Mouse (Mus musculus) ES-Bruce4 (cell line): Measurements from ENCODE around the gene Ccdc187. TPM values are rescaled to one million over a fixed set of nuclear protein-coding genes. Genes with fewer than 3 reads are reported as not detected.

Experiments
- H3K27ac ChIP-seq: 2 replicates; pipeline ENCODE4 v1.5.1; 2012; ENCODE audit warnings: low read length, inconsistent platforms; ENCODE audit not compliant: insufficient read depth
- H3K27me3 ChIP-seq: 2 replicates; pipeline ENCODE4 v1.6.1; 2012; ENCODE audit warnings: mild to moderate bottlenecking, low read length, inconsistent platforms; ENCODE audit not compliant: control insufficient read depth, poor library complexity, insufficient read depth, severe bottlenecking
- H3K36me3 ChIP-seq: 2 replicates; pipeline ENCODE4 v1.6.1; 2012; ENCODE audit warnings: inconsistent platforms, mild to moderate bottlenecking, low read length, moderate library complexity; ENCODE audit not compliant: control insufficient read depth, poor library complexity, insufficient read depth, severe bottlenecking
- H3K4me1 ChIP-seq: one replicate; pipeline ENCODE4 v1.8.1; 2011; ENCODE audit warnings: low read length; ENCODE audit not compliant: control insufficient read depth, insufficient read depth
- H3K4me3 ChIP-seq: 2 replicates; pipeline ENCODE4 v1.5.1; 2011; ENCODE audit warnings: low read depth, mild to moderate bottlenecking, low read length
- H3K9ac ChIP-seq: 2 replicates; pipeline ENCODE4 v1.6.1; 2012; ENCODE audit warnings: low read depth, mild to moderate bottlenecking, inconsistent platforms; ENCODE audit not compliant: poor library complexity, severe bottlenecking
- H3K9me3 ChIP-seq: replicated peaks from 2 replicates; pipeline ENCODE4 v1.6.1; 2012; ENCODE audit warnings: mild to moderate bottlenecking, low read length, inconsistent platforms; ENCODE audit not compliant: control insufficient read depth, poor library complexity, insufficient read depth, severe bottlenecking
- CTCF ChIP-seq: IDR thresholded peaks from one replicate; pipeline ENCODE4 v1.8.1; 2011; ENCODE audit warnings: low read depth, low read length
- EP300 ChIP-seq: IDR thresholded peaks from 2 replicates; pipeline ENCODE4 v1.6.1; 2011; ENCODE audit warnings: low read depth, low read length; ENCODE audit not compliant: insufficient read depth
- POLR2A ChIP-seq: IDR thresholded peaks from one replicate; pipeline ENCODE4 v1.8.1; 2011; ENCODE audit warnings: low read length; ENCODE audit not compliant: insufficient read depth
- polyA plus RNA-seq: library from polyadenylated mRNA; stranded (reverse); fragments of >200 nt; gene quantifications from 2 replicates; pipeline ENCODE4 v1.2.4, GENCODE M21; 2011; ENCODE audit warnings: low read depth; ENCODE audit not compliant: missing spikeins, insufficient read depth, insufficient read length

Gene Ccdc187
- polyA plus RNA-seq, 1 experiment, result 0.06 TPM

GRCm38 (mm10) chr2:26240330-26240729 lies 54.0 kb downstream of the Ccdc187 start:
- Histone ChIP-seq H3K9ac (no peak overlapping the region), H3K36me3 (no peaks in the 10 kb centered on the region), H3K4me3 (no peak overlapping the region), H3K4me1 (no peaks in the 10 kb centered on the region), H3K9me3 (no peaks in the 10 kb centered on the region), H3K27ac (no peak overlapping the region), H3K27me3 (no peaks in the 10 kb centered on the region)
- TF ChIP-seq CTCF, result no peak
- TF ChIP-seq POLR2A, result no peak
- no peak for TF ChIP-seq EP300

- H3K4me1 ChIP-seq, result no peaks in the 10 kb centered on the region
- H3K27me3 ChIP-seq, result no peaks in the 10 kb centered on the region
- H3K9me3 ChIP-seq, result no peaks in the 10 kb centered on the region
- TF ChIP-seq POLR2A, result no peak
- no peak for TF ChIP-seq CTCF
- peak; percentile 39; the same call in 1 of the 2 replicates for TF ChIP-seq EP300
- no peak within 1 kb of the TSS for H3K27ac ChIP-seq
- H3K4me3 ChIP-seq, result peak within 1 kb of the TSS; percentile 91
- no peaks in the 10 kb centered on the region for H3K36me3 ChIP-seq
- peak within 1 kb of the TSS; percentile 58 for H3K9ac ChIP-seq
Observed at GRCm38 (mm10) chr2:26237290-26237782, 57.0 kb downstream of the Ccdc187 start, which contains the start of gene Qsox2. Gene Qsox2, minus strand, starts transcription at chr2:26237525.

- Histone ChIP-seq H3K9ac (peak overlapping the region; percentile 58), H3K4me3 (peak overlapping the region; percentile 91), H3K27me3 (no peaks in the 10 kb centered on the region), H3K36me3 (no peaks in the 10 kb centered on the region), H3K9me3 (no peaks in the 10 kb centered on the region), H3K27ac (no peak overlapping the region), H3K4me1 (no peaks in the 10 kb centered on the region)
- no peak for TF ChIP-seq POLR2A
- no peak for TF ChIP-seq CTCF
- no peak for TF ChIP-seq EP300
Observed at GRCm38 (mm10) chr2:26236681-26237289, 57.6 kb downstream of the Ccdc187 start.

GRCm38 (mm10) chr2:26234771-26235170 lies 59.6 kb downstream of the Ccdc187 start:
- Histone ChIP-seq H3K36me3 (no peaks in the 10 kb centered on the region), H3K27ac (no peak overlapping the region), H3K9me3 (no peaks in the 10 kb centered on the region), H3K4me1 (no peaks in the 10 kb centered on the region), H3K27me3 (no peaks in the 10 kb centered on the region), H3K9ac (no peak overlapping the region), H3K4me3 (no peak overlapping the region)
- TF ChIP-seq POLR2A (no peak), EP300 (no peak), CTCF (no peak)

- TF ChIP-seq EP300, result no peak
- TF ChIP-seq CTCF, result no peak
- no peak for TF ChIP-seq POLR2A
- H3K4me1 ChIP-seq, result no peaks in the 10 kb centered on the region
- H3K4me3 ChIP-seq, result no peak overlapping the region
- no peaks in the 10 kb centered on the region for H3K9me3 ChIP-seq
- no peak overlapping the region for H3K9ac ChIP-seq
- no peaks in the 10 kb centered on the region for H3K27me3 ChIP-seq
- no peaks in the 10 kb centered on the region for H3K36me3 ChIP-seq
- H3K27ac ChIP-seq, result no peak overlapping the region
Observed at GRCm38 (mm10) chr2:26234253-26234652, 60.1 kb downstream of the Ccdc187 start.

GRCm38 (mm10) chr2:26231366-26231765 lies 63.0 kb downstream of the Ccdc187 start:
- Histone ChIP-seq H3K4me3 (no peak overlapping the region), H3K27me3 (no peaks in the 10 kb centered on the region), H3K9me3 (no peaks in the 10 kb centered on the region), H3K9ac (no peak overlapping the region), H3K27ac (no peak overlapping the region), H3K4me1 (no peaks in the 10 kb centered on the region), H3K36me3 (no peaks in the 10 kb centered on the region)
- TF ChIP-seq CTCF (no peak), POLR2A (no peak), EP300 (no peak)
